Mouse (Mus musculus) E14TG2a.4 (cell line): ENCODE measurements around the gene Slc30a7.

ENCODE experiments used
- H3K27me3 ChIP-seq: 2 replicates; pipeline ENCODE4 v1.6.1; 2014; ENCODE audit warnings: low read length, control low read depth; ENCODE audit not compliant: insufficient read depth
- H3K36me3 ChIP-seq: 2 replicates; pipeline ENCODE4 v1.6.1; 2014; ENCODE audit warnings: low read length, control low read depth; ENCODE audit not compliant: insufficient read depth
- H3K4me1 ChIP-seq: replicated peaks from 2 replicates; pipeline ENCODE4 v1.6.1; 2014; ENCODE audit warnings: low read depth, low read length, control low read depth
- H3K4me3 ChIP-seq: replicated peaks from 2 replicates; pipeline ENCODE4 v1.5.1; 2014; ENCODE audit warnings: mild to moderate bottlenecking, low read length
- H3K9me3 ChIP-seq: 2 replicates; pipeline ENCODE4 v1.6.1; 2014; ENCODE audit warnings: low read length, control low read depth
- CTCF ChIP-seq: conservative IDR thresholded peaks from 2 replicates; pipeline ENCODE4 v1.5.1; 2014; ENCODE audit warnings: low read length
- NANOG ChIP-seq: IDR thresholded peaks from 2 replicates; pipeline ENCODE4 v1.6.1; 2014; ENCODE audit warnings: borderline replicate concordance, low read length, mixed read lengths
- POU5F1 ChIP-seq: IDR thresholded peaks from 2 replicates; pipeline ENCODE4 v1.6.1; 2014; ENCODE audit warnings: low read length, borderline replicate concordance

Slc30a7 gene

DNA sequence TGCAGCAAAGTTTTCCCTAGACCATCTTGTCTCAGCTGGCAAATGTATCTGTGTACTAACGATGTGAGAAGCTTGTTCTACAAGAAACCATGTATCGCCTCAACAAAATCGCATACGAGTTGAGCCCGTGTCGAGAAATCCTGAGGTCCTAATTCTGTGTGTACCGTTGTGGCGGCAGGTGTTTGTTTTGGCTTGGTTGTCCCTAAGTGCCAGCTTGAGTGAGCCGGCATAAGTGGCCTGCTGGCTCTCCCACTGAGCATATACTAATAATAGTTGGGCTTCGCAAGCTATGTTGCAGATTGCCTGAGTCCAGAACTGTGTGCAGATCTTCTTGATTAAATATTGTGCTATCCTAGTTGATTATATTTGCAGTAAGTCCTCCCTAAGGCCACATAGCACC, 18.5 kb upstream of the Slc30a7 start:
- peaks cover 17% of the 10 kb centered on the region for H3K4me1 ChIP-seq
- TF ChIP-seq POU5F1 (no peak), CTCF (no peak), NANOG (no peak)
- no peaks in the 10 kb centered on the region for H3K27me3 ChIP-seq
- H3K36me3 ChIP-seq: peaks cover 3% of the 10 kb centered on the region; the same call in 1 of the 2 replicates
- H3K4me3 ChIP-seq: no peak overlapping the region
- no peaks in the 10 kb centered on the region for H3K9me3 ChIP-seq

DNA sequence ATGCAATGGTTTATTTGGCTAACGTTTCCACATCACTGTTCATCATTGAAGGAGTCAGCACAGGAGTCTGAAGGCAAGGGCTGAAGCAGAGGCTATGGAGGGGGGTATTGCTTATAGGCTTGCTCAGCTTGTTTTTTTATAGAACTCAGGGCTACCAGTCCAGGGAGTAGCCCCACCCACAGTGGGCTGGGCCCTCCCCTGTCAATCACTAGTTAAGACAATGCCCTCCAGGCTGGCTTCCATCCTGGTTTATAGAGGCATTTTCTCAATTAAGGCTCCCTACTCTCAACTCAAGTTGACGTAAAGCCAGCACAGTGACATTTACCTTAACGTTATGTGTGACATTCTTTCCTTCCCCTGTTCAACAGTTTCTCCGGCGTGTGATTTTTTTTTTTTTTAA, 17.5 kb upstream of the Slc30a7 start:
- Histone ChIP-seq H3K9me3 (no peaks in the 10 kb centered on the region), H3K27me3 (no peaks in the 10 kb centered on the region), H3K4me3 (no peak overlapping the region), H3K4me1 (peaks cover 17% of the 10 kb centered on the region), H3K36me3 (peaks cover 3% of the 10 kb centered on the region; the same call in 1 of the 2 replicates)
- TF ChIP-seq NANOG: no peak
- TF ChIP-seq CTCF: no peak
- TF ChIP-seq POU5F1: no peak

DNA sequence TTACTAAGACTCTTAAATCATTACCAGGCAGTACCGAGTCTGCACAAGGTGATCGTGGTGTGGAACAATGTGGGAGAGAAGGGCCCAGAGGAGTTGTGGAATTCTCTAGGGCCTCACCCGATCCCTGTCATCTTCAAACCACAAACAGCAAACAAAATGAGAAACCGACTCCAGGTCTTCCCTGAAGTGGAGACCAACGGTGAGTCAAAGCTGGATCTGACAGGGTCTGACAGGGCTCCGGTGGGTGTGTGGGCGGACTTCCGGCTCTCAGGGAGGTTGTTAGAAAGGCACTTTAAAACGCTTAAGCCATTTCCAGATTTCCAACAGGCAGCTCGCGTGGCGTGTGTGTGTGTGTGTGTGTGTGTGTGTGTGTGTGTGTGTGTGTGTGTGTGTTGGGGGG, 17.0 kb upstream of the Slc30a7 start:
- Histone ChIP-seq H3K4me3 (no peak overlapping the region), H3K27me3 (no peaks in the 10 kb centered on the region)
- no peak for TF ChIP-seq NANOG
- TF ChIP-seq CTCF: no peak

DNA sequence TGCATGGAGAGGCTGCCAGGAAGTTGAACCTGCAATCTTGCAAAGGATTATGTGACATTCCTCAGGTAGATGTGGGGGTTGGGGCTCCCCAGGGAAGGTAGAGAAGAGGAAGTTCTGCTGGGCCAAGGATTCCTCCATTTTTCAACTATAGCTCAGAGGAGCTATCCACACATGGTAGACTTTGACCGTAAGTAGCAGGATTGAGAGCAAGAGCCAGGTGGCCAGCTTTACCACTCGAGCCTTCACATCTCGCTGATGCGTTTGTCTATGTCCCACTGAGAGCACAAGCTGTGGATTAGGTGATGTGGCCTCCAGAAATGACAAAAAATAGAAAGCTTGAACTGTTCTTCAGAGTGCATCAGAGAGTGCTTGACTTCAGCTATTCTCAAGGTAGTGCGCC, 11.9 kb upstream of the Slc30a7 start:
- no peak for TF ChIP-seq NANOG
- no peak for TF ChIP-seq CTCF
- Histone ChIP-seq H3K9me3 (no peaks in the 10 kb centered on the region), H3K4me1 (peaks cover 7% of the 10 kb centered on the region), H3K4me3 (no peak overlapping the region), H3K36me3 (no peaks in the 10 kb centered on the region), H3K27me3 (no peaks in the 10 kb centered on the region)

More for the DNA sequence above, 17.0 kb upstream of the Slc30a7 start:
- Histone ChIP-seq H3K4me1 (peaks cover 17% of the 10 kb centered on the region), H3K9me3 (no peaks in the 10 kb centered on the region), H3K36me3 (peaks cover 3% of the 10 kb centered on the region; the same call in 1 of the 2 replicates)

DNA sequence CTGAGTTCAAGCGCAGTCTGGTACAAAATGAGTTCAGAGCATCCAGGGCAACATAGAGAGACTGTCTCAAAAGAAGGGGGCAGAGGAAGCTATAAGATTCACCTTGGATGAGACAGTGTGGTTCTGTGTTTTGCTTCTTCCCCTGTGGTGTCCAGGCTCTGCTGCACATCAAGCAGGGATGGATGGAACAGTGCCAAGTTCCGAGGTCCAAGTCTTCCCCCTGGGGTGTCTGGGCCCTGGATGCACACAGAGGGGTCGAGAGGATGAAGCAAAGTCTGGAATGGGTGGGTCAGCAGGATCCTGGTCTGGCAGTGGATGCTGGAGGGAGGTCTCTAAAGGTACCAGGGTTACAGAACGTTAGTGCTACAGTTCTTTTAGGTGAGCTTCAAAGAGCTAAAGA, 11.4 kb upstream of the Slc30a7 start:
- Histone ChIP-seq H3K36me3 (no peaks in the 10 kb centered on the region), H3K4me3 (no peak overlapping the region), H3K9me3 (no peaks in the 10 kb centered on the region), H3K4me1 (0 out of 2 replicates have a peak, but pooled peaks cover 4% of the 10 kb centered on the region), H3K27me3 (no peaks in the 10 kb centered on the region)
- TF ChIP-seq POU5F1 (no peak), NANOG (no peak), CTCF (no peak)

DNA sequence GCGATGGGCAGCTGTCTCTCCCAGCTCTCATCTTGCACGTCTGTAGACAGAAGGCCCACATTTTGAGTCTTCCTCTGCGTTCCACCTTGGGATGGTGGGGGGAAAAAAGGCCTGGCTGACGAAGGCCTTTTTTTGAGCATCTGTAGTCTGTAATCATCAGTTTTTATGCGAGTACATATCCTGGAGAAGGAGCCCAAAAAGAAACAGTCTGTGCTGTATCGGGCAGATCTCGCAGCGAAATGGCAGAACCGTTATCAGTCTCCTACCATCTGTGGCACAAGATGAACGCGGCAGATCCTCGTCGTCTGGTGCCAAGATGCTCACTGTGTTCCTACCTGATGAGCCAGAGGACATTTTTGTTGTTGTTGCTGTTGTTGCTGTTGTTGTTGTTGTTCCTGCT, 8.9 kb upstream of the Slc30a7 start:
- H3K4me3 ChIP-seq: no peak overlapping the region
- H3K36me3 ChIP-seq: no peaks in the 10 kb centered on the region
- TF ChIP-seq POU5F1 (no peak), CTCF (no peak), NANOG (no peak)
- H3K27me3 ChIP-seq: no peaks in the 10 kb centered on the region
- 0 out of 2 replicates have a peak, but pooled peaks cover 4% of the 10 kb centered on the region for H3K4me1 ChIP-seq
- no peaks in the 10 kb centered on the region for H3K9me3 ChIP-seq

DNA sequence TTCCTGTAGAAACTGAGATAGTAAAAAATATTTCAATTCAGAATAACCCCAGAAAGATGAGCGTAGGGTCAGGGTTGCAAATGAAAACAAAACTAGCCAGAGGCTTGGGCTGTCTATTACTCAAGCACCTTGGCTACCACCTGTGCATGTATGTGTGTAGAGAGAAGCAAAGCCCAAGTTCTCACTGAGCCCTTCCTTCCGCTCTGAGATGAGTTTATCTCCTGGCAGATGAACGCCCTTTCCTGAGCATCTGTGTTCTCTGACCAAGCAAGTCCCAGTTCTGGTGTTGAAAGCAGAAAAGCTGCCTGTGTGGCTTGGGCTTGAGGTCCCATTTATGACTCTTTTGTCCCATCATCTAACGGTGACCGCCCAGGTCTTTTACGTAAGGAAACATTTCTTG, 7.7 kb upstream of the Slc30a7 start:
- TF ChIP-seq NANOG (no peak), POU5F1 (no peak), CTCF (no peak)
- no peaks in the 10 kb centered on the region for H3K36me3 ChIP-seq
- H3K4me1 ChIP-seq: 0 out of 2 replicates have a peak, but pooled peaks cover 4% of the 10 kb centered on the region
- 0 out of 2 replicates have a peak, but pooled peaks cover 4% of the 10 kb centered on the region for H3K27me3 ChIP-seq
- no peaks in the 10 kb centered on the region for H3K9me3 ChIP-seq
- no peak overlapping the region for H3K4me3 ChIP-seq

DNA sequence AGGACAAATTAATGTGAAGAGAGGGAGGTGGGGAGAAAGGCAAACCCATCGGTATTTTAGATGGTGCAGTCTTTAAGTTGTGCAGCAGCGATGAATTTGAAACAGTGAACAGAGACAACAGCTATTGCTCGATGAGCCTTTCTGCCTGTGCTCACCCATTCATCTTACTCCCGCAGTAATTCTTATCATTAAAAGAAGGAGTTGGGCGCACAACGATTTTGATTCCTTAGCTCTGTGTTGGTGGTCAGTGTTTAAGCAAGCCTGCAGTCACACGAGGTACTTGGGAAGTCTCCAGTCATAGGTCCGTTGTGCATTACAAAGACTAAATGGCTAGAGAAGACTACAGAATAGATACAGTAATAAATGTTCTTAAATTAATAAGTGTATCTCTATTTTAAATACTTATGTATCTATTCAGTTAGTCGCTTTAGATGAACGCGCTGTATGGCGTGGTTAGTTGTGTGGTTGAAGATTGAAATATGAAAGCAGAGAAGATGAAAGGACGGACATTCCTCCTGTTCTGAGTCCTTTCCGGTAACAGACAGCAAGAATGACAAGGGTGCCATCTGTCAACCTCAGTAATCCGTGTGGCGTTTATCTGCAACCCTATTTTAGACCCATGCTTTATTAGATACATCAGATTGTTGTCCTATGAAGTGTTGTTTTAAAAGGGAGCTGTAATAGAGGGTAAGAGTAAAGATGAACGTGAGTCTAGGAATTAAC, 2.6 kb upstream of the Slc30a7 start:
- Histone ChIP-seq H3K27me3 (0 out of 2 replicates have a peak, but pooled peaks cover 4% of the 10 kb centered on the region), H3K4me3 (no peak overlapping the region), H3K4me1 (peaks cover 27% of the 10 kb centered on the region), H3K36me3 (peaks cover 6% of the 10 kb centered on the region; the same call in 1 of the 2 replicates), H3K9me3 (no peaks in the 10 kb centered on the region)
- TF ChIP-seq NANOG (no peak), CTCF (no peak), POU5F1 (no peak)

DNA sequence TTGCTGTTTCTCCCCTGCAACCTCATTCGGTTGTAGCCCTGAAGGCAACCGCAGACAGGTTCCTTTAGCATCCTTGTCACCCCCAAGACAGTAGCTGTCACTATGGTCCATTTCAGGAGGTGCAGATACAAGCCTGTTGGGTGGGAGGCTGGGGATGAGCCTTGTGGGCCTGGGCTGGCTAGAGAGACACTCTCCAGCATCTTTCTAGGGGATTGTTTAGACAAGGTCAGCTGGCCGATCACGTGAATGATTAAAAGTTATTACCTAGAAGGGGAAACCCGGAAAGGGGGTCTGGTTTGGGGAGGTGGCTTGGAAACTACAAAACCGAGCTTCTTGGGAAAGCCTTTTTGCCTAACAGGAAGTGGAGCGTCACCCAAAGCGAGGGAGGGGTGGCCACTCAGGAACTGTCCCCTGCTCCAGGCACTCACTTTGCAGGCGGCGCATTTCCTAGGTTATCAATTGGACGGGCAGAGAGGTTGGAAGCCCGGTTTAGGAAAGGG, 785 bp upstream of the Slc30a7 start:
- Histone ChIP-seq H3K4me1 (peaks cover 27% of the 10 kb centered on the region), H3K9me3 (no peaks in the 10 kb centered on the region), H3K36me3 (peaks cover 20% of the 10 kb centered on the region), H3K27me3 (0 out of 2 replicates have a peak, but pooled peaks cover 4% of the 10 kb centered on the region), H3K4me3 (peak overlapping the region; percentile 96)
- TF ChIP-seq POU5F1 (no peak), NANOG (no peak), CTCF (no peak)
